Mouse (Mus musculus): ENCODE measurements around the gene Jarid2. TPM values are rescaled to one million over a fixed set of nuclear protein-coding genes. Genes with fewer than 3 reads are reported as not detected.

Jarid2 gene
- total and polyA plus RNA-seq, 2 experiments from 2014 or later: 16.5 to 22.2 TPM

GRCm38 (mm10) chr13:44734441-44734840, 5.2 kb downstream of the Jarid2 start:
- no peaks in the 10 kb centered on the region for H3K36me3 ChIP-seq (ENCODE audit: insufficient read depth)
- ATAC-seq (no peak), DNase-seq (no peak)
- no peaks in the 10 kb centered on the region for H3K9me3 ChIP-seq (ENCODE audit: low read length)
- peak overlapping the region; percentile 95 for H3K4me2 ChIP-seq (ENCODE audit: low read depth)
- no peak for TF ChIP-seq CTCF (IDR thresholded peaks at IDR 0.05; ENCODE audit: low read depth)
- no peak overlapping the region for H3K27ac ChIP-seq (ENCODE audit: low read depth, low read length)
- peaks cover 10% of the 10 kb centered on the region for H3K4me1 ChIP-seq (ENCODE audit: insufficient read depth)
- peak overlapping the region; percentile 85; the same call in 1 of the 2 replicates for H3K9ac ChIP-seq
- peak overlapping the region; percentile 75 for H3K4me3 ChIP-seq (ENCODE audit: low read depth, low read length)
- WGBS: 51% methylated on average over 5 of the region's 5 CpGs
- H3K27me3 ChIP-seq (ENCODE audit: insufficient read depth, low read length): no peaks in the 10 kb centered on the region

GRCm38 (mm10) chr13:44735088-44735690, 5.9 kb downstream of the Jarid2 start:
- DNase-seq: no peak
- Histone ChIP-seq H3K4me3 (ENCODE audit: low read depth, low read length) (no peak overlapping the region), H3K4me1 (ENCODE audit: insufficient read depth) (peaks cover 9% of the 10 kb centered on the region; the same call in 1 of the 2 replicates), H3K27me3 (ENCODE audit: insufficient read depth, low read length) (no peaks in the 10 kb centered on the region), H3K4me2 (ENCODE audit: low read depth) (peak overlapping the region; percentile 95), H3K36me3 (ENCODE audit: insufficient read depth) (no peaks in the 10 kb centered on the region), H3K9me3 (ENCODE audit: low read length) (no peaks in the 10 kb centered on the region), H3K27ac (ENCODE audit: low read depth, low read length) (no peak overlapping the region), H3K9ac (no peak overlapping the region)
- WGBS: 68% methylated on average over 1 of the region's 1 CpGs
- no peak for ATAC-seq
- no peak for TF ChIP-seq CTCF (IDR thresholded peaks at IDR 0.05; ENCODE audit: low read depth)

DNA sequence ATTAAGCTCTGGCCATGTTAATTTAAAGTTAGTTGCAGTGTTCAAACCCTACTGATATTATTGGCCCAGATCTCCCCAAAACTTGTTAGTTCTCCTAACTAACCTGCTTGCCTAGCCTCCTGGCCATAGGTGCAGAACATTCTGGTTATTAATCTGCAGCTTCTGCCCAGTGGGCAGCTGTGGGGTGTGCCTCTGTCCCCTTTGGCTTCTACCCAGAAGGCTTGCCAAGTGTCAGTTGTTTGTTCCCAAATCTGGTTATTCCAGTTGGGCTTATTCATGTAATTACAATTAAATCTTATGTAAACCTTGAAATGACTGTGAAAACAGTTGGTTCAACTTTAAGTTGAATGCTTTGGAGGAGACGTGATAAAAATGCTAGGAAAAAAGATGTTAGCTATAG, 8.0 kb downstream of the Jarid2 start:
- Histone ChIP-seq H3K4me3 (ENCODE audit: low read depth, low read length) (no peak overlapping the region), H3K27me3 (ENCODE audit: insufficient read depth, low read length) (no peaks in the 10 kb centered on the region), H3K4me2 (ENCODE audit: low read depth) (no peak overlapping the region), H3K9ac (no peak overlapping the region), H3K36me3 (ENCODE audit: insufficient read depth) (no peaks in the 10 kb centered on the region), H3K4me1 (ENCODE audit: insufficient read depth) (peaks cover 9% of the 10 kb centered on the region; the same call in 1 of the 2 replicates), H3K9me3 (ENCODE audit: low read length) (no peaks in the 10 kb centered on the region), H3K27ac (ENCODE audit: low read depth, low read length) (no peak overlapping the region)
- DNase-seq: no peak
- TF ChIP-seq CTCF (IDR thresholded peaks at IDR 0.05; ENCODE audit: low read depth): no peak
- WGBS: 34% methylated on average over 1 of the region's 1 CpGs
- ATAC-seq: no peak

- 12% methylated on average over 3 of the region's 3 CpGs for WGBS
- 0 out of 2 replicates have a peak overlapping the region, but pooled peaks have one; percentile 29 for H3K27ac ChIP-seq (ENCODE audit: low read depth, low read length)
- TF ChIP-seq CTCF (IDR thresholded peaks at IDR 0.05; ENCODE audit: low read depth): no peak
- no peak overlapping the region for H3K9ac ChIP-seq
- H3K4me3 ChIP-seq (ENCODE audit: low read depth, low read length): no peak overlapping the region
- H3K4me1 ChIP-seq (ENCODE audit: insufficient read depth): peaks cover 13% of the 10 kb centered on the region; the same call in 1 of the 2 replicates
- no peak overlapping the region for H3K4me2 ChIP-seq (ENCODE audit: low read depth)
- ATAC-seq (peak; percentile 90), DNase-seq (peak; percentile 70)
- H3K9me3 ChIP-seq (ENCODE audit: low read length): no peaks in the 10 kb centered on the region
- no peaks in the 10 kb centered on the region for H3K36me3 ChIP-seq (ENCODE audit: insufficient read depth)
- H3K27me3 ChIP-seq (ENCODE audit: insufficient read depth, low read length): no peaks in the 10 kb centered on the region
These were observed 22.5 kb downstream of the Jarid2 start for GRCm38 (mm10) chr13:44751780-44752179.

- Histone ChIP-seq H3K4me1 (ENCODE audit: insufficient read depth) (peaks cover 13% of the 10 kb centered on the region; the same call in 1 of the 2 replicates), H3K4me3 (ENCODE audit: low read depth, low read length) (no peak overlapping the region), H3K36me3 (ENCODE audit: insufficient read depth) (no peaks in the 10 kb centered on the region), H3K4me2 (ENCODE audit: low read depth) (no peak overlapping the region), H3K27me3 (ENCODE audit: insufficient read depth, low read length) (no peaks in the 10 kb centered on the region), H3K9ac (no peak overlapping the region), H3K9me3 (ENCODE audit: low read length) (no peaks in the 10 kb centered on the region), H3K27ac (ENCODE audit: low read depth, low read length) (no peak overlapping the region)
- no peak for ATAC-seq
- no peak for DNase-seq
- WGBS: 87% methylated on average over 2 of the region's 2 CpGs
- no peak for TF ChIP-seq CTCF (IDR thresholded peaks at IDR 0.05; ENCODE audit: low read depth)
These were observed 23.9 kb downstream of the Jarid2 start for GRCm38 (mm10) chr13:44753206-44753605.

- no peak overlapping the region for H3K27ac ChIP-seq (ENCODE audit: low read depth, low read length)
- H3K9ac ChIP-seq: no peak overlapping the region
- H3K4me1 ChIP-seq (ENCODE audit: insufficient read depth): peaks cover 13% of the 10 kb centered on the region; the same call in 1 of the 2 replicates
- no peaks in the 10 kb centered on the region for H3K9me3 ChIP-seq (ENCODE audit: low read length)
- H3K4me3 ChIP-seq (ENCODE audit: low read depth, low read length): no peak overlapping the region
- H3K27me3 ChIP-seq (ENCODE audit: insufficient read depth, low read length): no peaks in the 10 kb centered on the region
- ATAC-seq (no peak), DNase-seq (no peak)
- H3K4me2 ChIP-seq (ENCODE audit: low read depth): no peak overlapping the region
- whole genome bisulfite sequencing: 1% methylated on average over 5 of the region's 5 CpGs
- H3K36me3 ChIP-seq (ENCODE audit: insufficient read depth): no peaks in the 10 kb centered on the region
- no peak for TF ChIP-seq CTCF (IDR thresholded peaks at IDR 0.05; ENCODE audit: low read depth)
These were observed 26.2 kb downstream of the Jarid2 start for GRCm38 (mm10) chr13:44755434-44755833.

GRCm38 (mm10) chr13:44758750-44759149, 29.5 kb downstream of the Jarid2 start:
- TF ChIP-seq CTCF (IDR thresholded peaks at IDR 0.05; ENCODE audit: low read depth): no peak; the same call in 1 of the 2 replicates
- DNase-seq (no peak), ATAC-seq (no peak)
- no peak overlapping the region for H3K4me3 ChIP-seq (ENCODE audit: low read depth, low read length)
- no peaks in the 10 kb centered on the region for H3K36me3 ChIP-seq (ENCODE audit: insufficient read depth)
- H3K27ac ChIP-seq (ENCODE audit: low read depth, low read length): no peak overlapping the region
- H3K27me3 ChIP-seq (ENCODE audit: insufficient read depth, low read length): no peaks in the 10 kb centered on the region
- H3K4me1 ChIP-seq (ENCODE audit: insufficient read depth): 0 out of 2 replicates have a peak, but pooled peaks cover 6% of the 10 kb centered on the region
- no peak overlapping the region for H3K4me2 ChIP-seq (ENCODE audit: low read depth)
- no peak overlapping the region for H3K9ac ChIP-seq
- H3K9me3 ChIP-seq (ENCODE audit: low read length): no peaks in the 10 kb centered on the region
- 89% methylated on average over 1 of the region's 1 CpGs for WGBS
